Mouse (Mus musculus): ENCODE measurements at regions not wholly inside any gene's neighbourhood (a gene's known extent, or its start where the extent isn't known, plus 50 kb on each side); places are given as distances from the start of the nearest gene placed in this dataset.

DNA sequence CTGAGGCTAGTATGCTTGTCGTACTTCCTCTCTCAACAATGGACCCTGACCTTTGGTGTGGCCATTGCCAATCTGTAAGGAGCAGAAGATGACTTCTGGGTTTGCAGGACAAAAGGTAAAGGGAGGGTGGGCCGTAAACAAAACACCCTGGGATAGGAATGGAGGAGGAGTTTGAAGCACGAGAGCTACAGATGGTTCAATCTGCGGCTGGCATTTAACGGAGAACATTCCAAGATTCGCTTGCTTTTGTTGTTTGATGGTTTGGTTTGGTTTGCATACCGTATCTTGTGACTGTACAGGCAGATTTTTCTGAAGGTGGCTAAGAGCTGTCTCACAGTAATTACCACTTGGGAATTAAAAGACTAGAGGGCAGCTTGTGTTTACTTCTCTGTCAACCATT is 137.7 kb upstream of the Fndc3a start:
- TF ChIP-seq CTCF (conservative IDR thresholded peaks at IDR 0.05; ENCODE audit: insufficient read depth, insufficient read length, low read depth, low read length) (no peak), POLR2A (IDR thresholded peaks at IDR 0.05; ENCODE audit: low read depth, low read length) (no peak)

Measured in kidney, adult 2 months (tissue).